Comparison of ENCODE assay signal across 8 mouse cellular contexts in genomic region chr2:118861454-118862339, GRCm38 (mm10). TPM values are rescaled to one million over a fixed set of nuclear protein-coding genes. Genes with fewer than 3 reads are reported as not detected.
DNase-seq lines count a peak whose midpoint lies in the region; ATAC-seq lines count a peak whose summit lies in the region.

Ivd (plus strand) TSS chr2:118861954.

- peak; percentile 100 for ATAC-seq in hindbrain, embryonic 16.5 days

- peak; percentile 77 for DNase-seq in WW6 (ENCODE audit: low read depth, low spot score)
- peak; percentile 58 to 86 for DNase-seq in cerebellum, postnatal 4 days (ENCODE audit: low spot score in 2 of 2)
- peak; percentile 95 for DNase-seq in gastrocnemius, adult 18-20 months (ENCODE audit: low spot score)
- peak; percentile 88 to 93 for DNase-seq in left cerebral cortex, adult 18-20 months (ENCODE audit: low spot score in 2 of 2)
- DNase-seq in right cerebral cortex, adult 18-20 months, result peak; percentile 94
- DNase-seq in urinary bladder, postnatal 10 days (ENCODE audit: low spot score), result peak; percentile 42

- H3K9ac ChIP-seq in hindbrain, embryonic 16.5 days (ENCODE audit: low read depth, low read length), result peak within 1 kb of the TSS; percentile 75

- peak within 1 kb of the TSS; percentile 94 for H3K4me2 ChIP-seq in hindbrain, embryonic 16.5 days (ENCODE audit: low read length)

- H3K4me1 ChIP-seq in hindbrain, embryonic 16.5 days (ENCODE audit: control insufficient read depth, insufficient read depth, low read depth, low read length), result peaks cover 12% of the 10 kb centered on the region

- peak within 1 kb of the TSS; percentile 77 for H3K27ac ChIP-seq in hindbrain, embryonic 16.5 days (ENCODE audit: low read depth, low read length)
- H3K27ac ChIP-seq in macrophage, result peak within 1 kb of the TSS; percentile 44

- peaks cover 4% of the 10 kb centered on the region; the same call in 1 of the 2 replicates for H3K79me2 ChIP-seq in macrophage (ENCODE audit: inconsistent target)

- H3K27me3 ChIP-seq in hindbrain, embryonic 16.5 days (replicated peaks; ENCODE audit: control insufficient read depth, insufficient read depth, low read length), result no peaks in the 10 kb centered on the region

- WGBS in hindbrain, embryonic 16.5 days, result under 1% methylated on average over 34 of the region's 34 CpGs
- under 1% methylated on average over 34 of the region's 34 CpGs for WGBS in macrophage (ENCODE audit: missing documents)

- H3K36me3 ChIP-seq in hindbrain, embryonic 16.5 days (ENCODE audit: control insufficient read depth, insufficient read depth, low read length), result no peaks in the 10 kb centered on the region
- no peaks in the 10 kb centered on the region for H3K36me3 ChIP-seq in macrophage (ENCODE audit: inconsistent target)

- H3K9me3 ChIP-seq in hindbrain, embryonic 16.5 days (ENCODE audit: control insufficient read depth, low read length), result no peaks in the 10 kb centered on the region

- peak within 1 kb of the TSS; percentile 81 for H3K4me3 ChIP-seq in hindbrain, embryonic 16.5 days (ENCODE audit: low read length)
- H3K4me3 ChIP-seq in macrophage (ENCODE audit: inconsistent target), result peak within 1 kb of the TSS; percentile 63

RNA-seq across cellular contexts. Expression of gene Ivd, which starts in this region (rescaled TPM):
- 100 to 1,000 TPM; 122 to 164 TPM for total RNA-seq in gastrocnemius, adult 18-20 months (2021)
- polyA plus RNA-seq in hindbrain, embryonic 16.5 days (2015; fragmentation: Nextera tagmentation; extraction: Ambion mirVana), result 52.2 and 56.1 TPM in 2 replicates
- total RNA-seq in left cerebral cortex, adult 18-20 months (2021), result 10 to 100 TPM; 63.1 to 68.5 TPM
- 100 to 1,000 TPM in 14 of 26 experiments, 10 to 100 TPM in 12; 18.1 to 199 (median 101) TPM for total RNA-seq in macrophage (2018; cell fraction: chromatin; rRNA removed)
- 10 to 100 TPM; 11.7 to 22.6 (median 17.4) TPM for total RNA-seq in macrophage (2018; cell fraction: cytosol; rRNA removed)
- 100 to 1,000 TPM in 1 of 26 experiments, 10 to 100 TPM in 24, 1 to 10 TPM in 1; 8.3 to 104 (median 47.5) TPM for total RNA-seq in macrophage (2018; cell fraction: nucleus; rRNA removed)
- 20.1 to 26.7 TPM (median 23.1 TPM) in 3 replicates for polyA plus RNA-seq in macrophage (2018)

Comparison
In these comparisons a context has a peak if more than half of its experiments do, and no peak if none do; other contexts are left out.
1. Peak in every context shown above with its lines: DNase-seq, ATAC-seq, H3K4me3 ChIP-seq and H3K27ac ChIP-seq.
2. DNase-seq: peak in every context shown above with its lines; median percentile 95 in gastrocnemius, adult 18-20 months; 94 in right cerebral cortex, adult 18-20 months; 90 in left cerebral cortex, adult 18-20 months; 77 in WW6; 72 in cerebellum, postnatal 4 days; 42 in urinary bladder, postnatal 10 days.